Mouse (Mus musculus): ENCODE measurements around the gene Retreg3.

DNA sequence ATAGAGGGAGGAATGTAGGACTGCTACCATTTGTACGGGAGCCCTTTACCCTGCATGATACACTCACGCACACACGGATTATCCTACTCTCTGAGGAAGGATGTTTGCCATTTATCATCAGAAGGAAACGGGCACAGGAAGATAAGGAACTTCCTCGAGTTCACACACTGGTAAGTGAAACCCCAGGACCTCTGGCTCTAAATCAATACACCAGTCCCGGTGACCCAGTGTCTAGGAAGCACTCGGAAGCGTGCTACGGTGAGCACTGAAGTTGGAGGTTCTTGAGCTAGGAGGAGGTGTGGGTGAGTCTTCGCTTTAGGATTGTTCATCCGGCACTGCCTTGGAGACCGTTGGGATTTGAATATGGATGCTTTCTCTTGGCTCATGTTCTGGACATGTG is 13.3 kb upstream of the Retreg3 start:
- TF ChIP-seq CTCF (IDR thresholded peaks at IDR 0.05; ENCODE audit: low read depth) (no peak), EP300 (IDR thresholded peaks at IDR 0.05; ENCODE audit: low read depth) (no peak)

All from liver, embryonic 14.5 days (tissue).